Mouse (Mus musculus) central nervous system, embryonic 11.5 days (tissue): ENCODE data around the gene Olfr1199. TPM values are rescaled to one million over a fixed set of nuclear protein-coding genes. Genes with fewer than 3 reads are reported as not detected.

Source experiments
- polyA plus RNA-seq: library from polyadenylated mRNA; depleted of rRNA; stranded (reverse); fragments of >200 nt; gene quantifications from 2 replicates; pipeline ENCODE4 v1.2.3, GENCODE M21; 2012; rRNA removed

Olfr1199 gene
- not detected in 2 replicates for polyA plus RNA-seq

GRCm38 (mm10) chr2:88760369-88760768 lies at the start of gene Olfr1199:
Gene Olfr1199, minus strand, starts transcription at chr2:88760469.

GRCm38 (mm10) chr2:88792736-88793135 lies 32.5 kb upstream of the Olfr1199 start, which contains the start of gene Olfr1201:
Gene Olfr1201, plus strand, starts transcription at chr2:88793036.

GRCm38 (mm10) chr2:88770388-88770787 lies 10.1 kb upstream of the Olfr1199 start, which contains the start of gene Olfr1200:
Gene Olfr1200, minus strand, starts transcription at chr2:88770488.

GRCm38 (mm10) chr2:88751270-88751669 lies 9.0 kb downstream of the Olfr1199 start, which contains the start of gene Olfr1198:
Gene Olfr1198, minus strand, starts transcription at chr2:88751370.

GRCm38 (mm10) chr2:88732266-88732665 lies 28.0 kb downstream of the Olfr1199 start, which contains the start of gene Olfr1197:
Gene Olfr1197, minus strand, starts transcription at chr2:88732366.

GRCm38 (mm10) chr2:88704497-88704896 lies 55.8 kb downstream of the Olfr1199 start, which contains the start of gene Olfr1196:
Gene Olfr1196, minus strand, starts transcription at chr2:88704597.

Other genes starting within 250 kb of the Olfr1199 start
- not detected in 2 replicates for gene Olfr1186, start 241.9 kb downstream of the Olfr1199 start, polyA plus RNA-seq
- gene Olfr1188, start 203.5 kb downstream of the Olfr1199 start, polyA plus RNA-seq = not detected in 2 replicates
- not detected in 2 replicates for gene Olfr1189, start 174.0 kb downstream of the Olfr1199 start, polyA plus RNA-seq
- not detected in 2 replicates for gene Olfr1191-ps1, start 119.9 kb downstream of the Olfr1199 start, polyA plus RNA-seq
- gene Olfr1192-ps1, start 112.0 kb downstream of the Olfr1199 start, polyA plus RNA-seq = not detected in 2 replicates
- not detected in 2 replicates for gene Olfr1193, start 84.8 kb downstream of the Olfr1199 start, polyA plus RNA-seq
- gene Olfr1195, start 71.3 kb downstream of the Olfr1199 start, polyA plus RNA-seq = not detected in 2 replicates
- not detected in 2 replicates for gene Olfr1196, start 55.9 kb downstream of the Olfr1199 start, polyA plus RNA-seq
- not detected in 2 replicates for gene Olfr1197, start 28.1 kb downstream of the Olfr1199 start, polyA plus RNA-seq
- gene Olfr1198, start 9.1 kb downstream of the Olfr1199 start, polyA plus RNA-seq = not detected in 2 replicates
- gene Olfr1200, start 10.0 kb upstream of the Olfr1199 start, polyA plus RNA-seq = not detected in 2 replicates
- not detected in 2 replicates for gene Olfr1201, start 32.6 kb upstream of the Olfr1199 start, polyA plus RNA-seq
- gene Olfr1202, start 54.0 kb upstream of the Olfr1199 start, polyA plus RNA-seq = not detected in 2 replicates
- gene Olfr1205, start 69.3 kb upstream of the Olfr1199 start, polyA plus RNA-seq = not detected in 2 replicates
- not detected in 2 replicates for gene Olfr1204, start 88.8 kb upstream of the Olfr1199 start, polyA plus RNA-seq
- not detected in 2 replicates for gene Olfr1206, start 102.8 kb upstream of the Olfr1199 start, polyA plus RNA-seq
- gene Olfr1208, start 141.8 kb upstream of the Olfr1199 start, polyA plus RNA-seq = not detected in 2 replicates
- not detected in 2 replicates for gene Olfr1209, start 154.7 kb upstream of the Olfr1199 start, polyA plus RNA-seq
- gene Olfr1211, start 177.6 kb upstream of the Olfr1199 start, polyA plus RNA-seq = not detected in 2 replicates
- not detected in 2 replicates for gene Olfr1212, start 193.5 kb upstream of the Olfr1199 start, polyA plus RNA-seq
- not detected in 2 replicates for gene Gm13762, start 219.8 kb upstream of the Olfr1199 start, polyA plus RNA-seq
- gene Olfr1214, start 232.2 kb upstream of the Olfr1199 start, polyA plus RNA-seq = not detected in 2 replicates
- not detected in 2 replicates for gene Olfr1215, start 246.5 kb upstream of the Olfr1199 start, polyA plus RNA-seq